Mouse (Mus musculus) brain, embryonic 14.5 days (tissue): ENCODE measurements around the gene Utp11.

ENCODE experiments used
- CTCF ChIP-seq: fragments of 200-500 bp; IDR thresholded peaks from 2 replicates; pipeline ENCODE4 v1.5.1; 2012; ENCODE audit warnings: inconsistent platforms, mild to moderate bottlenecking, moderate library complexity, borderline replicate concordance; ENCODE audit not compliant: insufficient read depth, insufficient read length; ENCODE audit errors: extremely low read depth
- POLR2A ChIP-seq: fragments of 200-500 bp; IDR thresholded peaks from 2 replicates; pipeline ENCODE4 v1.6.1; 2012; ENCODE audit warnings: mild to moderate bottlenecking, inconsistent platforms, borderline replicate concordance; ENCODE audit not compliant: poor library complexity, insufficient read depth, insufficient read length, severe bottlenecking; ENCODE audit errors: extremely low read depth

DNA sequence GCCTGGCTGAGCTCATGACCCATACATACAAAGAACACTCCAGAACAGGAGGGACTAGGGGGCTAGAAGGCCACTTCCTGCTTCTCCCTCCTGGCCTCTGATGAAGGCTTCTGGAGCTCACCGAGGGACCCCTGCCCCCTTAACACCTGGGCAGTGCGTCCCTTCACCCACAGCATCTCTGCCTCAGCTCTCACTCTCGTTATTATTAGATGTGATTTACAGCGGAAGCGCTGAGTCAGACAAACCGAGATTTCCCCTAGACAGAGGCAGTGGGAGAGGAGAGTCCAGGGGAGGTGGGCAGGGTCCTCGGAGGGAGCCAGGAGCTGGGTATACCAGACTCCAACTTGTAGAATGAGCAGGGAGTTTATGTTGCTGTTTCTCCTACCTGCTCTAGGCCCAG is 21.8 kb downstream of the Utp11 start:
- no peak for TF ChIP-seq POLR2A
- no peak for TF ChIP-seq CTCF
